Mouse (Mus musculus): ENCODE measurements at regions not wholly inside any gene's neighbourhood (a gene's known extent, or its start where the extent isn't known, plus 50 kb on each side); places are given as distances from the start of the nearest gene placed in this dataset.
A peak's percentile ranks its signal among the peaks of the same experiment; 100 is the strongest.

GRCm38 (mm10) chr16:57924130-57924495, 169.6 kb upstream of the Col8a1 start:
- Histone ChIP-seq H3K9me3 (no peaks in the 10 kb centered on the region), H3K4me1 (replicated peaks) (no peaks in the 10 kb centered on the region), H3K27ac (no peak overlapping the region), H3K4me3 (replicated peaks) (no peak overlapping the region), H3K27me3 (no peaks in the 10 kb centered on the region), H3K4me2 (no peak overlapping the region), H3K9ac (replicated peaks) (no peak overlapping the region), H3K36me3 (no peaks in the 10 kb centered on the region)
- no peak for ATAC-seq (ENCODE audit: insufficient number of reproducible peaks, insufficient read depth, low FRiP score, low TSS enrichment, low read depth)
- WGBS, result 90% methylated on average over 4 of the region's 4 CpGs

GRCm38 (mm10) chr16:57927816-57928215, 173.3 kb upstream of the Col8a1 start:
- no peak overlapping the region for H3K9ac ChIP-seq (replicated peaks)
- no peaks in the 10 kb centered on the region for H3K9me3 ChIP-seq
- H3K36me3 ChIP-seq, result no peaks in the 10 kb centered on the region
- ATAC-seq (ENCODE audit: insufficient number of reproducible peaks, insufficient read depth, low FRiP score, low TSS enrichment, low read depth), result no peak
- H3K4me1 ChIP-seq (replicated peaks), result no peaks in the 10 kb centered on the region
- H3K27ac ChIP-seq, result no peak overlapping the region
- no peak overlapping the region for H3K4me3 ChIP-seq (replicated peaks)
- 78% methylated on average over 4 of the region's 4 CpGs for WGBS
- H3K4me2 ChIP-seq, result no peak overlapping the region
- no peaks in the 10 kb centered on the region for H3K27me3 ChIP-seq

GRCm38 (mm10) chr16:57928301-57928700, 173.8 kb upstream of the Col8a1 start:
- no peak overlapping the region for H3K9ac ChIP-seq (replicated peaks)
- H3K4me3 ChIP-seq (replicated peaks), result no peak overlapping the region
- no peaks in the 10 kb centered on the region for H3K36me3 ChIP-seq
- no peak overlapping the region for H3K27ac ChIP-seq
- H3K4me2 ChIP-seq, result no peak overlapping the region
- no peaks in the 10 kb centered on the region for H3K4me1 ChIP-seq (replicated peaks)
- ATAC-seq (ENCODE audit: insufficient number of reproducible peaks, insufficient read depth, low FRiP score, low TSS enrichment, low read depth), result no peak
- H3K27me3 ChIP-seq, result no peaks in the 10 kb centered on the region
- H3K9me3 ChIP-seq, result no peaks in the 10 kb centered on the region
- 70% methylated on average over 4 of the region's 4 CpGs for WGBS

GRCm38 (mm10) chr16:57929151-57929764, 174.7 kb upstream of the Col8a1 start:
- ATAC-seq (ENCODE audit: insufficient number of reproducible peaks, insufficient read depth, low FRiP score, low TSS enrichment, low read depth), result no peak
- Histone ChIP-seq H3K4me3 (replicated peaks) (no peak overlapping the region), H3K27ac (no peak overlapping the region), H3K4me2 (no peak overlapping the region), H3K9ac (replicated peaks) (no peak overlapping the region), H3K9me3 (no peaks in the 10 kb centered on the region), H3K27me3 (no peaks in the 10 kb centered on the region), H3K36me3 (no peaks in the 10 kb centered on the region), H3K4me1 (replicated peaks) (no peaks in the 10 kb centered on the region)
- WGBS, result 82% methylated on average over 12 of the region's 12 CpGs

GRCm38 (mm10) chr16:57945404-57945803, 190.9 kb upstream of the Col8a1 start:
- Histone ChIP-seq H3K4me1 (replicated peaks) (0 out of 2 replicates have a peak, but pooled peaks cover 4% of the 10 kb centered on the region), H3K9me3 (no peaks in the 10 kb centered on the region), H3K9ac (replicated peaks) (no peak overlapping the region), H3K4me3 (replicated peaks) (no peak overlapping the region), H3K27me3 (no peaks in the 10 kb centered on the region), H3K27ac (no peak overlapping the region), H3K36me3 (no peaks in the 10 kb centered on the region), H3K4me2 (no peak overlapping the region)
- ATAC-seq (ENCODE audit: insufficient number of reproducible peaks, insufficient read depth, low FRiP score, low TSS enrichment, low read depth), result no peak
- WGBS, result 63% methylated on average over 6 of the region's 6 CpGs

- H3K27ac ChIP-seq, result no peak overlapping the region
- no peak overlapping the region for H3K9ac ChIP-seq (replicated peaks)
- H3K4me2 ChIP-seq, result no peak overlapping the region
- 28% methylated on average over 3 of the region's 3 CpGs for WGBS
- ATAC-seq (ENCODE audit: insufficient number of reproducible peaks, insufficient read depth, low FRiP score, low TSS enrichment, low read depth), result no peak
- no peaks in the 10 kb centered on the region for H3K36me3 ChIP-seq
- 0 out of 2 replicates have a peak, but pooled peaks cover 4% of the 10 kb centered on the region for H3K4me1 ChIP-seq (replicated peaks)
- H3K4me3 ChIP-seq (replicated peaks), result no peak overlapping the region
- H3K27me3 ChIP-seq, result no peaks in the 10 kb centered on the region
- no peaks in the 10 kb centered on the region for H3K9me3 ChIP-seq
Measured at GRCm38 (mm10) chr16:57947309-57947708, 192.8 kb upstream of the Col8a1 start.

GRCm38 (mm10) chr16:57949680-57950079, 195.1 kb upstream of the Col8a1 start:
- H3K4me1 ChIP-seq (replicated peaks), result 0 out of 2 replicates have a peak, but pooled peaks cover 4% of the 10 kb centered on the region
- 27% methylated on average over 3 of the region's 3 CpGs for WGBS
- H3K4me2 ChIP-seq, result no peak overlapping the region
- H3K27me3 ChIP-seq, result no peaks in the 10 kb centered on the region
- H3K36me3 ChIP-seq, result no peaks in the 10 kb centered on the region
- no peak overlapping the region for H3K27ac ChIP-seq
- H3K9me3 ChIP-seq, result no peaks in the 10 kb centered on the region
- no peak overlapping the region for H3K9ac ChIP-seq (replicated peaks)
- no peak overlapping the region for H3K4me3 ChIP-seq (replicated peaks)
- no peak; the same call in 1 of the 2 replicates for ATAC-seq (ENCODE audit: insufficient number of reproducible peaks, insufficient read depth, low FRiP score, low TSS enrichment, low read depth)

GRCm38 (mm10) chr16:57970956-57971355, 216.4 kb upstream of the Col8a1 start:
- no peak for ATAC-seq (ENCODE audit: insufficient number of reproducible peaks, insufficient read depth, low FRiP score, low TSS enrichment, low read depth)
- 56% methylated on average over 1 of the region's 1 CpGs for WGBS
- H3K4me2 ChIP-seq, result no peak overlapping the region

GRCm38 (mm10) chr16:57984111-57984510, 229.6 kb upstream of the Col8a1 start:
- ATAC-seq (ENCODE audit: insufficient number of reproducible peaks, insufficient read depth, low FRiP score, low TSS enrichment, low read depth), result no peak

More at GRCm38 (mm10) chr16:57970956-57971355, 216.4 kb upstream of the Col8a1 start:
- Histone ChIP-seq H3K9ac (replicated peaks) (no peak overlapping the region), H3K4me3 (replicated peaks) (no peak overlapping the region), H3K27ac (no peak overlapping the region), H3K27me3 (no peaks in the 10 kb centered on the region), H3K9me3 (no peaks in the 10 kb centered on the region), H3K4me1 (replicated peaks) (no peaks in the 10 kb centered on the region), H3K36me3 (no peaks in the 10 kb centered on the region)

GRCm38 (mm10) chr16:58005740-58006139, 251.2 kb upstream of the Col8a1 start:
- no peaks in the 10 kb centered on the region for H3K4me1 ChIP-seq (replicated peaks)
- H3K4me3 ChIP-seq (replicated peaks), result no peak overlapping the region
- WGBS, result 77% methylated on average over 3 of the region's 3 CpGs
- no peak overlapping the region for H3K27ac ChIP-seq
- H3K36me3 ChIP-seq, result no peaks in the 10 kb centered on the region
- H3K27me3 ChIP-seq, result no peaks in the 10 kb centered on the region
- no peaks in the 10 kb centered on the region for H3K9me3 ChIP-seq
- ATAC-seq (ENCODE audit: insufficient number of reproducible peaks, insufficient read depth, low FRiP score, low TSS enrichment, low read depth), result no peak
- H3K4me2 ChIP-seq, result no peak overlapping the region
- H3K9ac ChIP-seq (replicated peaks), result no peak overlapping the region

More at GRCm38 (mm10) chr16:57984111-57984510, 229.6 kb upstream of the Col8a1 start:
- Histone ChIP-seq H3K9ac (replicated peaks) (no peak overlapping the region), H3K4me2 (no peak overlapping the region), H3K36me3 (no peaks in the 10 kb centered on the region), H3K27ac (no peak overlapping the region), H3K4me3 (replicated peaks) (no peak overlapping the region), H3K4me1 (replicated peaks) (no peaks in the 10 kb centered on the region; the same call in 1 of the 2 replicates), H3K27me3 (no peaks in the 10 kb centered on the region), H3K9me3 (no peaks in the 10 kb centered on the region)
- 71% methylated on average over 5 of the region's 5 CpGs for WGBS

GRCm38 (mm10) chr16:58013557-58013956, 259.0 kb upstream of the Col8a1 start:
- WGBS, result 7% methylated on average over 1 of the region's 1 CpGs
- Histone ChIP-seq H3K27me3 (no peaks in the 10 kb centered on the region), H3K4me3 (replicated peaks) (no peak overlapping the region), H3K4me2 (no peak overlapping the region), H3K9me3 (no peaks in the 10 kb centered on the region), H3K9ac (replicated peaks) (no peak overlapping the region), H3K27ac (no peak overlapping the region), H3K4me1 (replicated peaks) (no peaks in the 10 kb centered on the region), H3K36me3 (no peaks in the 10 kb centered on the region)
- 0 out of 2 replicates have a peak, but pooled peaks have one; percentile 20 for ATAC-seq (ENCODE audit: insufficient number of reproducible peaks, insufficient read depth, low FRiP score, low TSS enrichment, low read depth)

GRCm38 (mm10) chr16:58027525-58027924, 273.0 kb upstream of the Col8a1 start:
- H3K9ac ChIP-seq (replicated peaks), result no peak overlapping the region
- no peak for ATAC-seq (ENCODE audit: insufficient number of reproducible peaks, insufficient read depth, low FRiP score, low TSS enrichment, low read depth)
- H3K36me3 ChIP-seq, result no peaks in the 10 kb centered on the region
- H3K4me3 ChIP-seq (replicated peaks), result no peak overlapping the region
- 86% methylated on average over 2 of the region's 2 CpGs for WGBS
- H3K27ac ChIP-seq, result no peak overlapping the region
- no peak overlapping the region for H3K4me2 ChIP-seq
- H3K4me1 ChIP-seq (replicated peaks), result no peaks in the 10 kb centered on the region
- no peaks in the 10 kb centered on the region for H3K27me3 ChIP-seq
- no peaks in the 10 kb centered on the region for H3K9me3 ChIP-seq

Measured in limb, embryonic 12.5 days (tissue).